Mouse (Mus musculus): Measurements from ENCODE around the gene Mtap. TPM values are rescaled to one million over a fixed set of nuclear protein-coding genes. Genes with fewer than 3 reads are reported as not detected.

Gene Mtap
- polyA plus RNA-seq, 1 experiment from 2014 or later, result 80.2 TPM

GRCm38 (mm10) chr4:89106505-89106904, 30.4 kb upstream of the Mtap start:
- no peak overlapping the region for H3K4me3 ChIP-seq (ENCODE audit: low read depth, low read length)
- H3K36me3 ChIP-seq (ENCODE audit: control insufficient read depth, insufficient read depth, low read length), result no peaks in the 10 kb centered on the region
- H3K4me1 ChIP-seq (replicated peaks; ENCODE audit: control insufficient read depth, insufficient read depth, low read length), result no peaks in the 10 kb centered on the region
- H3K9me3 ChIP-seq (ENCODE audit: control insufficient read depth, low read length), result no peaks in the 10 kb centered on the region
- no peak overlapping the region for H3K9ac ChIP-seq (ENCODE audit: low read depth, low read length)
- no peak overlapping the region for H3K4me2 ChIP-seq
- WGBS, result 63% methylated on average over 2 of the region's 2 CpGs
- no peaks in the 10 kb centered on the region for H3K27me3 ChIP-seq (replicated peaks; ENCODE audit: control insufficient read depth, insufficient read depth, low read length)
- DNase-seq (ENCODE audit: low spot score), result no peak
- no peak overlapping the region for H3K27ac ChIP-seq (ENCODE audit: low read depth, low read length)
- ATAC-seq (replicated peaks; ENCODE audit: low FRiP score), result no peak

- no peak overlapping the region for H3K4me3 ChIP-seq (ENCODE audit: low read depth, low read length)
- DNase-seq (ENCODE audit: low spot score), result no peak
- WGBS, result 77% methylated on average over 11 of the region's 11 CpGs
- no peak overlapping the region for H3K9ac ChIP-seq (ENCODE audit: low read depth, low read length)
- no peaks in the 10 kb centered on the region for H3K4me1 ChIP-seq (replicated peaks; ENCODE audit: control insufficient read depth, insufficient read depth, low read length)
- no peak overlapping the region for H3K27ac ChIP-seq (ENCODE audit: low read depth, low read length)
- H3K4me2 ChIP-seq, result no peak overlapping the region
- H3K9me3 ChIP-seq (ENCODE audit: control insufficient read depth, low read length), result no peaks in the 10 kb centered on the region
- H3K36me3 ChIP-seq (ENCODE audit: control insufficient read depth, insufficient read depth, low read length), result no peaks in the 10 kb centered on the region
- no peak for ATAC-seq (replicated peaks; ENCODE audit: low FRiP score)
- H3K27me3 ChIP-seq (replicated peaks; ENCODE audit: control insufficient read depth, insufficient read depth, low read length), result no peaks in the 10 kb centered on the region
These were observed 24.7 kb upstream of the Mtap start for GRCm38 (mm10) chr4:89112168-89112710.

DNA sequence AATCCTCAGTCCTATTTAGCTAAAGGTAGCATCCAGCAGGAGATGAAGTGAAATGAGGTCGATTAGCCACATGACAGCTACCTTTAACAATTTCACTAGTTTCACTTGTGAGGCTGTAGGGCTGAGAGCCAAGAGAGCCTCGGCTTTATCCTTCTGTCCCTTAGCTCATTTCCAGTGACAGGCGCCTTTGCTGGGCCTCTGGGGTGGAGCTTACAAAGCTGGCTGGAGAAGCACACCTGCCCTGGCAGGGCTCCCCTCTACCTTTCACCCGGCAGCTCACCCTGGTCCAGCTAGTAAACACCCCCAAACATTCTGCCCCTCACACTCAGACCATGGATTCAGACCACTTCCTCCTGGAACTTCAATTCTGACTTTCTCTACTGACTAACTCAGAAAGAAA, 24.1 kb upstream of the Mtap start:
- no peak overlapping the region for H3K9ac ChIP-seq (ENCODE audit: low read depth, low read length)
- no peak for DNase-seq (ENCODE audit: low spot score)
- H3K4me2 ChIP-seq, result no peak overlapping the region
- H3K27ac ChIP-seq (ENCODE audit: low read depth, low read length), result no peak overlapping the region
- no peaks in the 10 kb centered on the region for H3K36me3 ChIP-seq (ENCODE audit: control insufficient read depth, insufficient read depth, low read length)
- no peak for ATAC-seq (replicated peaks; ENCODE audit: low FRiP score)
- no peaks in the 10 kb centered on the region for H3K9me3 ChIP-seq (ENCODE audit: control insufficient read depth, low read length)
- no peaks in the 10 kb centered on the region for H3K27me3 ChIP-seq (replicated peaks; ENCODE audit: control insufficient read depth, insufficient read depth, low read length)
- no peaks in the 10 kb centered on the region for H3K4me1 ChIP-seq (replicated peaks; ENCODE audit: control insufficient read depth, insufficient read depth, low read length)
- 51% methylated on average over 4 of the region's 4 CpGs for WGBS
- no peak overlapping the region for H3K4me3 ChIP-seq (ENCODE audit: low read depth, low read length)

GRCm38 (mm10) chr4:89116006-89116405, 20.9 kb upstream of the Mtap start:
- Histone ChIP-seq H3K27me3 (replicated peaks; ENCODE audit: control insufficient read depth, insufficient read depth, low read length) (no peaks in the 10 kb centered on the region), H3K27ac (ENCODE audit: low read depth, low read length) (no peak overlapping the region), H3K4me3 (ENCODE audit: low read depth, low read length) (no peak overlapping the region), H3K4me2 (no peak overlapping the region), H3K9ac (ENCODE audit: low read depth, low read length) (no peak overlapping the region), H3K36me3 (ENCODE audit: control insufficient read depth, insufficient read depth, low read length) (no peaks in the 10 kb centered on the region), H3K9me3 (ENCODE audit: control insufficient read depth, low read length) (no peaks in the 10 kb centered on the region), H3K4me1 (replicated peaks; ENCODE audit: control insufficient read depth, insufficient read depth, low read length) (no peaks in the 10 kb centered on the region)
- 80% methylated on average over 2 of the region's 2 CpGs for WGBS
- ATAC-seq (replicated peaks; ENCODE audit: low FRiP score) (no peak), DNase-seq (ENCODE audit: low spot score) (no peak)

DNA sequence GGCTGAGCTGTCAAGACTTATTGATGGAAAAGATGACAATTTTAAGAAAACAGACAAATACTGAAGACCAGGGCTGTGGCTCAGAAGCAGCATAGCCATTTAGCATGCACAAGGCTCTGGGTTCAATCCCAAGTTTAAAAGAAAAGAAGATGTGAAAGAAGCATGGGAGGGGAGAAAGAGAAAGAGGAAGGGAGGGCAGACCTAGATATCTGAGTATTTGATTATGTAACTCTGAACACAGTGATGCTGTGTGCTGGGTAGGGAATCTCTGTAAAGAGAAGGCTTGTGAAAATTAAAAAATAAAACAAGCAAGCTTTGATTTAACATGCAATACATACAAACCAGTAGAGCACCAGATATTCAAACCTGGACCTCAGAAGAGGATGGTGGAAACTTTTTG, 17.0 kb upstream of the Mtap start:
- no peaks in the 10 kb centered on the region for H3K9me3 ChIP-seq (ENCODE audit: control insufficient read depth, low read length)
- no peak for ATAC-seq (replicated peaks; ENCODE audit: low FRiP score)

GRCm38 (mm10) chr4:89120353-89120752, 16.6 kb upstream of the Mtap start:
- no peak for DNase-seq (ENCODE audit: low spot score)
- Histone ChIP-seq H3K27ac (ENCODE audit: low read depth, low read length) (no peak overlapping the region), H3K9me3 (ENCODE audit: control insufficient read depth, low read length) (no peaks in the 10 kb centered on the region), H3K36me3 (ENCODE audit: control insufficient read depth, insufficient read depth, low read length) (no peaks in the 10 kb centered on the region), H3K27me3 (replicated peaks; ENCODE audit: control insufficient read depth, insufficient read depth, low read length) (no peaks in the 10 kb centered on the region), H3K9ac (ENCODE audit: low read depth, low read length) (no peak overlapping the region), H3K4me1 (replicated peaks; ENCODE audit: control insufficient read depth, insufficient read depth, low read length) (no peaks in the 10 kb centered on the region), H3K4me3 (ENCODE audit: low read depth, low read length) (no peak overlapping the region), H3K4me2 (no peak overlapping the region)
- WGBS, result 69% methylated on average over 5 of the region's 5 CpGs
- ATAC-seq (replicated peaks; ENCODE audit: low FRiP score), result no peak

More for the DNA sequence above, 17.0 kb upstream of the Mtap start:
- no peaks in the 10 kb centered on the region for H3K36me3 ChIP-seq (ENCODE audit: control insufficient read depth, insufficient read depth, low read length)
- H3K27me3 ChIP-seq (replicated peaks; ENCODE audit: control insufficient read depth, insufficient read depth, low read length), result no peaks in the 10 kb centered on the region
- no peak overlapping the region for H3K9ac ChIP-seq (ENCODE audit: low read depth, low read length)
- DNase-seq (ENCODE audit: low spot score), result no peak
- no peak overlapping the region for H3K4me3 ChIP-seq (ENCODE audit: low read depth, low read length)
- no peak overlapping the region for H3K4me2 ChIP-seq
- H3K27ac ChIP-seq (ENCODE audit: low read depth, low read length), result no peak overlapping the region
- no peaks in the 10 kb centered on the region for H3K4me1 ChIP-seq (replicated peaks; ENCODE audit: control insufficient read depth, insufficient read depth, low read length)

GRCm38 (mm10) chr4:89123446-89124243, 13.3 kb upstream of the Mtap start:
- DNase-seq (ENCODE audit: low spot score) (no peak), ATAC-seq (replicated peaks; ENCODE audit: low FRiP score) (no peak)
- Histone ChIP-seq H3K27me3 (replicated peaks; ENCODE audit: control insufficient read depth, insufficient read depth, low read length) (no peaks in the 10 kb centered on the region), H3K36me3 (ENCODE audit: control insufficient read depth, insufficient read depth, low read length) (no peaks in the 10 kb centered on the region), H3K4me2 (peak overlapping the region; percentile 47), H3K27ac (ENCODE audit: low read depth, low read length) (no peak overlapping the region), H3K9ac (ENCODE audit: low read depth, low read length) (no peak overlapping the region), H3K9me3 (ENCODE audit: control insufficient read depth, low read length) (no peaks in the 10 kb centered on the region), H3K4me1 (replicated peaks; ENCODE audit: control insufficient read depth, insufficient read depth, low read length) (0 out of 2 replicates have a peak, but pooled peaks cover 5% of the 10 kb centered on the region), H3K4me3 (ENCODE audit: low read depth, low read length) (no peak overlapping the region)
- WGBS, result 25% methylated on average over 16 of the region's 16 CpGs

- DNase-seq (ENCODE audit: low spot score), result no peak
- H3K4me3 ChIP-seq (ENCODE audit: low read depth, low read length), result no peak overlapping the region
- H3K27me3 ChIP-seq (replicated peaks; ENCODE audit: control insufficient read depth, insufficient read depth, low read length), result no peaks in the 10 kb centered on the region
- H3K27ac ChIP-seq (ENCODE audit: low read depth, low read length), result no peak overlapping the region; the same call in 1 of the 2 replicates
- H3K4me2 ChIP-seq, result peak overlapping the region; percentile 40
- ATAC-seq (replicated peaks; ENCODE audit: low FRiP score), result no peak; the same call in 1 of the 2 replicates
- H3K4me1 ChIP-seq (replicated peaks; ENCODE audit: control insufficient read depth, insufficient read depth, low read length), result 0 out of 2 replicates have a peak, but pooled peaks cover 5% of the 10 kb centered on the region
- no peaks in the 10 kb centered on the region for H3K36me3 ChIP-seq (ENCODE audit: control insufficient read depth, insufficient read depth, low read length)
- no peaks in the 10 kb centered on the region for H3K9me3 ChIP-seq (ENCODE audit: control insufficient read depth, low read length)
- 25% methylated on average over 5 of the region's 5 CpGs for WGBS
- H3K9ac ChIP-seq (ENCODE audit: low read depth, low read length), result no peak overlapping the region
These were observed 9.2 kb upstream of the Mtap start for GRCm38 (mm10) chr4:89127674-89128073.
